Mouse (Mus musculus) cortical plate, adult 2 months (tissue): ENCODE measurements at regions not wholly inside any gene's neighbourhood (a gene's known extent, or its start where the extent isn't known, plus 50 kb on each side); places are given as distances from the start of the nearest gene placed in this dataset.

Source experiments
- CTCF ChIP-seq: fragments of 200-500 bp; IDR thresholded peaks from 2 replicates; pipeline ENCODE4 v1.5.1; 2011; ENCODE audit warnings: mild to moderate bottlenecking, control low read depth, low read length; ENCODE audit not compliant: insufficient read depth; ENCODE audit errors: extremely low read depth
- POLR2A ChIP-seq: fragments of 200-500 bp; IDR thresholded peaks from 2 replicates; pipeline ENCODE4 v1.6.1; 2011; ENCODE audit warnings: mild to moderate bottlenecking, low read length, control low read depth; ENCODE audit not compliant: insufficient read depth; ENCODE audit errors: extremely low read depth

DNA sequence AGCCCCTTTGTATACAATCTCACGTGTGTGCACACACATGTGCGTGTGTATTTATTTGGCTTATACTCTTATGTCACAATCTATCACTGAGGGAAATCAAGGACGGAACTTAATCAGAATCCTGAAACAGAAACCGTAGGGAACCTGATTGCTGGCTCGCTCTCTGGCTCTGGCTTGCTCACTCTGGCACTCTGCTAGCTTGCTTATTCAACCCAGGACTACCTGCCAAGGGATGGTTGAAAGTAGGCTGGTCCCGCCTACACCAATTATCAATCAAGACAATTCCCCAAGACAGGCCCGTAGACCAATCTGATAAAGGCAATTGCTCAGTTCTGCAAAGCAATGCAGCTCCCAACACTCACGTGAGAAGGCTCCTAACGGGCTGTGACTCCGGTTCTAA lies 224.0 kb downstream of the Sipa1l2 start:
- TF ChIP-seq POLR2A (no peak), CTCF (no peak)
